Mouse (Mus musculus): ENCODE data around the gene Nipal1. TPM values are rescaled to one million over a fixed set of nuclear protein-coding genes. Genes with fewer than 3 reads are reported as not detected.

The Nipal1 gene
- total and polyA plus RNA-seq, 3 experiments = not detected

DNA sequence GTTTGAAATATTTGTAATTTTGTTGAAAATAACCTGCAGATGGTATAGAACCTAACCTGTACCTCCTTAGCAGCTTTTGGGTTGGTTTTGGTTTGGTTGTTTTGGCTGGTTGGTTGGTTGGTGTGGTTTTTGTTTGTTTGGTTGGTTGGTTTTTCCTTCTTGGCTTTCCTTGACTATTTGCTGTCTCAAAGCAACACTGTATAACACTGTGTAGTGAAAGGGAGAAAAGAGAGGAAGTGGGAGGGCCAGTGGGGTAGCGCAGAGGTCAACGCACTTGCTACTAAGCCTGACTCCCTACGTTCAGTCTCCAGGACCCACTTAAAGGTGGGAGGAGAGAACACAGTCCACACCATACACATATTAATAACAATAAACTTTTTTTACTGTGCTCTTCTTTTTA is 11.0 kb upstream of the Nipal1 start:
- Histone ChIP-seq H3K27ac (ENCODE audit: insufficient read depth, low read depth) (no peak overlapping the region), H3K79me2 (replicated peaks; ENCODE audit: control insufficient read depth, extremely low read depth, insufficient read depth, poor library complexity, severe bottlenecking) (no peaks in the 10 kb centered on the region), H3K27me3 (replicated peaks) (no peaks in the 10 kb centered on the region), H3K4me1 (ENCODE audit: control insufficient read depth in 1 of 2, insufficient read depth in 2 of 2) (peaks cover 11 to 20% of the 10 kb centered on the region in 2 experiments), H3K9me3 (replicated peaks; ENCODE audit: low read length) (no peaks in the 10 kb centered on the region), H3K36me3 (replicated peaks in 1 of 2; ENCODE audit: control insufficient read depth in 1 of 2, insufficient read depth in 1 of 2, low read length in 1 of 2) (no peaks in the 10 kb centered on the region), H3K9ac (ENCODE audit: insufficient read depth, low read depth) (no peak overlapping the region), H3K4me2 (ENCODE audit: insufficient read depth, low read depth, poor library complexity, severe bottlenecking) (no peak overlapping the region; the same call in 1 of the 2 replicates), H3K4me3 (replicated peaks in 1 of 3; ENCODE audit: low read depth in 2 of 3, low read length in 2 of 3, poor library complexity in 1 of 3) (no peak overlapping the region)
- dilution Hi-C loops (cut with MboI; ENCODE audit: extremely low pct_ligation_motif_present, extremely low pct_unique_long_range_greater_than_20kb, low sequenced_read_pairs) (no loop called here), in situ Hi-C loops (cut with MboI; ENCODE audit: low pct_ligation_motif_present, low pct_unique_long_range_greater_than_20kb, low sequenced_read_pairs) (no loop called here)
- no peak for DNase-seq (ENCODE audit: extremely low read depth)
- TF ChIP-seq IRF4 (IDR thresholded peaks at IDR 0.05; ENCODE audit: low read depth, low read length) (peak; percentile 36; the same call in 1 of the 2 replicates), MAFK (IDR thresholded peaks at IDR 0.05; ENCODE audit: insufficient replicate concordance, low read length) (no peak)

DNA sequence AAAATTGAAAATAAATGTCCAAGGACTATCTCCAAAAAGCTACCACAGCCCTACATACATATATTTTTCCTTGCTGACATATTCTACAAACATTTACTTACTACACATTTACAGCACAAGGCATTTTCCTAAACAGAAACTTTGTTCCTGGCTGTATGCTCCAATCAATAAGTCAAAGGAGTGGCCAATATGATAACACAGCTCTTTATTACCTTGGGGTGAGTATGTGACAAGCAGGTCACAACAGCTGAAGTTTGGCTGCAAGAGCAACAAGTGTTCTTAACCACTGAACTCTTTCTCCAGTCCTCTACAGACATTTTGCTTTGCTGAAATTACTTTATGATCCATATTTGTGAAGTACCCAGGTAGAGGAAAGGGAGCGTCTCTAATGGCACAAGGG is 7.5 kb upstream of the Nipal1 start:
- dilution Hi-C loops (cut with MboI; ENCODE audit: extremely low pct_ligation_motif_present, extremely low pct_unique_long_range_greater_than_20kb, low sequenced_read_pairs) (no loop called here), in situ Hi-C loops (cut with MboI; ENCODE audit: low pct_ligation_motif_present, low pct_unique_long_range_greater_than_20kb, low sequenced_read_pairs) (no loop called here)
- Histone ChIP-seq H3K4me2 (ENCODE audit: insufficient read depth, low read depth, poor library complexity, severe bottlenecking) (no peak overlapping the region), H3K79me2 (replicated peaks; ENCODE audit: control insufficient read depth, extremely low read depth, insufficient read depth, poor library complexity, severe bottlenecking) (no peaks in the 10 kb centered on the region), H3K36me3 (replicated peaks in 1 of 2; ENCODE audit: control insufficient read depth in 1 of 2, insufficient read depth in 1 of 2, low read length in 1 of 2) (no peaks in the 10 kb centered on the region), H3K9me3 (replicated peaks; ENCODE audit: low read length) (no peaks in the 10 kb centered on the region), H3K9ac (ENCODE audit: insufficient read depth, low read depth) (no peak overlapping the region), H3K4me1 (ENCODE audit: control insufficient read depth in 1 of 2, insufficient read depth in 2 of 2) (peaks cover 6 to 14% of the 10 kb centered on the region in 2 experiments), H3K27ac (ENCODE audit: insufficient read depth, low read depth) (no peak overlapping the region), H3K27me3 (replicated peaks) (no peaks in the 10 kb centered on the region), H3K4me3 (replicated peaks in 1 of 3; ENCODE audit: low read depth in 2 of 3, low read length in 2 of 3, poor library complexity in 1 of 3) (no peak overlapping the region)
- no peak for DNase-seq (ENCODE audit: extremely low read depth)
- no peak for TF ChIP-seq MYC (IDR thresholded peaks at IDR 0.05; ENCODE audit: low read depth, low read length)
- no peak for TF ChIP-seq TBP (conservative IDR thresholded peaks at IDR 0.05; ENCODE audit: low read depth, low read length)
- no peak for TF ChIP-seq PAX5 (IDR thresholded peaks at IDR 0.05; ENCODE audit: low read length)
- no peak for TF ChIP-seq IRF4 (IDR thresholded peaks at IDR 0.05; ENCODE audit: low read depth, low read length)
- no peak for TF ChIP-seq USF1 (IDR thresholded peaks at IDR 0.05; ENCODE audit: low read depth, low read length)
- TF ChIP-seq GABPA (IDR thresholded peaks at IDR 0.05; ENCODE audit: insufficient replicate concordance, low read depth, low read length) = no peak
- no peak for TF ChIP-seq POLR2AphosphoS2 (IDR thresholded peaks at IDR 0.05; ENCODE audit: low read depth, low read length)
- TF ChIP-seq SMC3 (IDR thresholded peaks at IDR 0.05; ENCODE audit: low read depth, low read length) = no peak
- TF ChIP-seq USF2 (conservative IDR thresholded peaks at IDR 0.05; ENCODE audit: low read depth, low read length) = no peak

DNA sequence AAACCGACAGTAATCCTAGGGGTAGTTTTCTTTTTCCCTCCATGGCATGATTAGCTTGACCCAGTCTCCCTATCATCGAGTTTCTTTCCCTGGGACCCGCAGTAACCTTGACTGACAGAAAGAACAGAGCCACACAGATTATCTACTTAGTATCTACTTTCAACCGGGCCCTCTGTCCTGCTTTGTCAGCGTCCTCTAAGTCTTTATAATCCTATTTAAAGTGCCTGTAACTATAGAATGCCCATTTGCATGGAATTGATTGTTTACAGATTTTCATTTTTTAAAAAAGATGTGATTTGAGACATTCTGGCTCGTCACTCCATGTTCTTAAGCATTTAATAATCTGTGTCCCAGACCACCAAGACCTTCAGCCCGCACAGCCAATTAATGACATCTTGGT is 3.9 kb upstream of the Nipal1 start:
- H3K4me3 ChIP-seq (replicated peaks in 1 of 3; ENCODE audit: low read depth in 2 of 3, low read length in 2 of 3, poor library complexity in 1 of 3) = no peak overlapping the region
- no peaks in the 10 kb centered on the region for H3K36me3 ChIP-seq (replicated peaks in 1 of 2; ENCODE audit: control insufficient read depth in 1 of 2, insufficient read depth in 1 of 2, low read length in 1 of 2)
- no peak for TF ChIP-seq EP300 (IDR thresholded peaks at IDR 0.05; ENCODE audit: low read length)
- no peak for TF ChIP-seq ZKSCAN1 (IDR thresholded peaks at IDR 0.05; ENCODE audit: borderline replicate concordance, low read depth, low read length)
- no peak for TF ChIP-seq E2F4 (IDR thresholded peaks at IDR 0.05; ENCODE audit: insufficient replicate concordance, low read depth, low read length)
- TF ChIP-seq GABPA (IDR thresholded peaks at IDR 0.05; ENCODE audit: insufficient replicate concordance, low read depth, low read length) = no peak
- no peak for TF ChIP-seq RCOR1 (conservative IDR thresholded peaks at IDR 0.05; ENCODE audit: low read depth, low read length)
- TF ChIP-seq CTCF (conservative IDR thresholded peaks at IDR 0.05 in 1 of 2, IDR thresholded peaks at IDR 0.05 in 1 of 2; ENCODE audit: low read depth in 2 of 2, low read length in 2 of 2) = no peak
- no peak for TF ChIP-seq CHD2 (IDR thresholded peaks at IDR 0.05; ENCODE audit: low read length)
- TF ChIP-seq BHLHE40 (IDR thresholded peaks at IDR 0.05; ENCODE audit: low read depth, low read length) = no peak
- TF ChIP-seq PAX5 (IDR thresholded peaks at IDR 0.05; ENCODE audit: low read length) = no peak
- no peak for TF ChIP-seq TBP (conservative IDR thresholded peaks at IDR 0.05; ENCODE audit: low read depth, low read length)
- no peak for TF ChIP-seq IRF4 (IDR thresholded peaks at IDR 0.05; ENCODE audit: low read depth, low read length)
- TF ChIP-seq MAZ (IDR thresholded peaks at IDR 0.05; ENCODE audit: low read depth, low read length) = no peak
- no peak for TF ChIP-seq TCF12 (IDR thresholded peaks at IDR 0.05; ENCODE audit: low read depth, low read length)
- no peak for TF ChIP-seq ZC3H11A (IDR thresholded peaks at IDR 0.05; ENCODE audit: low read depth, low read length)
- no peak for TF ChIP-seq HCFC1 (IDR thresholded peaks at IDR 0.05; ENCODE audit: low read depth, low read length)
- TF ChIP-seq MAX (IDR thresholded peaks at IDR 0.05; ENCODE audit: low read length) = no peak
- no peak for TF ChIP-seq ZNF384 (IDR thresholded peaks at IDR 0.05; ENCODE audit: low read depth, low read length)
- no peak for TF ChIP-seq CHD1 (IDR thresholded peaks at IDR 0.05; ENCODE audit: low read depth, low read length)
- TF ChIP-seq ZMIZ1 (IDR thresholded peaks at IDR 0.05; ENCODE audit: low read depth, low read length) = no peak
- TF ChIP-seq ELF1 (IDR thresholded peaks at IDR 0.05; ENCODE audit: low read depth, low read length) = no peak
- no peaks in the 10 kb centered on the region for H3K79me2 ChIP-seq (replicated peaks; ENCODE audit: control insufficient read depth, extremely low read depth, insufficient read depth, poor library complexity, severe bottlenecking)
- no peak overlapping the region for H3K27ac ChIP-seq (ENCODE audit: insufficient read depth, low read depth)
- peaks cover 3 to 17% of the 10 kb centered on the region in 2 experiments; a peak in 2 of 4 replicates for H3K4me1 ChIP-seq (ENCODE audit: control insufficient read depth in 1 of 2, insufficient read depth in 2 of 2)
- in situ Hi-C loops (cut with MboI; ENCODE audit: low pct_ligation_motif_present, low pct_unique_long_range_greater_than_20kb, low sequenced_read_pairs) (no loop called here), dilution Hi-C loops (cut with MboI; ENCODE audit: extremely low pct_ligation_motif_present, extremely low pct_unique_long_range_greater_than_20kb, low sequenced_read_pairs) (no loop called here)
- H3K9ac ChIP-seq (ENCODE audit: insufficient read depth, low read depth) = no peak overlapping the region
- DNase-seq (ENCODE audit: extremely low read depth) = no peak
- H3K27me3 ChIP-seq (replicated peaks) = peaks cover 7% of the 10 kb centered on the region
- H3K9me3 ChIP-seq (replicated peaks; ENCODE audit: low read length) = no peaks in the 10 kb centered on the region
- no peak overlapping the region for H3K4me2 ChIP-seq (ENCODE audit: insufficient read depth, low read depth, poor library complexity, severe bottlenecking)

Data from CH12.LX (cell line).